ENCODE assay signal across 8 mouse cellular contexts in genomic region chr11:82763742-82764437, GRCm38 (mm10). TPM values are rescaled to one million over a fixed set of nuclear protein-coding genes. Genes with fewer than 3 reads are reported as not detected.
DNase-seq lines count a peak whose midpoint lies in the region; ATAC-seq and TF ChIP-seq lines count a peak whose summit lies in the region.

Cct6b (minus strand) TSS chr11:82764321.
Zfp830 (plus strand) TSS chr11:82764345.

- H3K9me3 ChIP-seq in ES-Bruce4 (replicated peaks; ENCODE audit: control insufficient read depth, insufficient read depth, low read length, poor library complexity, severe bottlenecking), result no peaks in the 10 kb centered on the region
- H3K9me3 ChIP-seq in forebrain, embryonic 11.5 days (ENCODE audit: control insufficient read depth, low read length), result no peaks in the 10 kb centered on the region
- H3K9me3 ChIP-seq in heart, embryonic 16.5 days (replicated peaks; ENCODE audit: control insufficient read depth, low read length), result peaks cover 3% of the 10 kb centered on the region; the same call in 1 of the 2 replicates
- peaks cover 3% of the 10 kb centered on the region; the same call in 1 of the 2 replicates for H3K9me3 ChIP-seq in liver, embryonic 13.5 days (replicated peaks)
- no peaks in the 10 kb centered on the region for H3K9me3 ChIP-seq in stomach, embryonic 15.5 days

- H3K4me3 ChIP-seq in ES-Bruce4 (ENCODE audit: low read depth, low read length), result peak within 1 kb of the TSS; percentile 89
- H3K4me3 ChIP-seq in forebrain, embryonic 11.5 days (ENCODE audit: low read depth, low read length), result peak within 1 kb of the TSS; percentile 99
- H3K4me3 ChIP-seq in heart, embryonic 16.5 days (ENCODE audit: low read length), result peak within 1 kb of the TSS; percentile 83
- peak within 1 kb of the TSS; percentile 84 for H3K4me3 ChIP-seq in liver, embryonic 13.5 days (replicated peaks)
- H3K4me3 ChIP-seq in stomach, embryonic 15.5 days (replicated peaks), result peak within 1 kb of the TSS; percentile 95

- peak; percentile 99 for ATAC-seq in forebrain, embryonic 11.5 days (replicated peaks; ENCODE audit: low FRiP score)
- peak; percentile 99 for ATAC-seq in heart, embryonic 16.5 days (replicated peaks; ENCODE audit: extremely low read depth, insufficient read depth, low FRiP score)
- peak; percentile 100 for ATAC-seq in liver, embryonic 13.5 days (ENCODE audit: low read depth)
- peak; percentile 99 for ATAC-seq in stomach, embryonic 15.5 days (ENCODE audit: insufficient read depth, low FRiP score, low read depth)

- H3K9ac ChIP-seq in ES-Bruce4 (ENCODE audit: low read depth, poor library complexity, severe bottlenecking), result peak within 1 kb of the TSS; percentile 81
- H3K9ac ChIP-seq in forebrain, embryonic 11.5 days (ENCODE audit: low read length), result peak within 1 kb of the TSS; percentile 87
- peak within 1 kb of the TSS; percentile 87 for H3K9ac ChIP-seq in heart, embryonic 16.5 days (ENCODE audit: low read length)
- H3K9ac ChIP-seq in liver, embryonic 13.5 days, result peak within 1 kb of the TSS; percentile 85
- peak within 1 kb of the TSS; percentile 84 for H3K9ac ChIP-seq in stomach, embryonic 15.5 days

- H3K4me2 ChIP-seq in forebrain, embryonic 11.5 days (ENCODE audit: low read depth, low read length, severe bottlenecking), result peak within 1 kb of the TSS; percentile 87
- peak within 1 kb of the TSS; percentile 98 for H3K4me2 ChIP-seq in heart, embryonic 16.5 days (ENCODE audit: low read depth, low read length)
- peak within 1 kb of the TSS; percentile 93 for H3K4me2 ChIP-seq in liver, embryonic 13.5 days
- peak within 1 kb of the TSS; percentile 85 for H3K4me2 ChIP-seq in stomach, embryonic 15.5 days

- TF ChIP-seq CTCF in ES-Bruce4 (IDR thresholded peaks at IDR 0.05; ENCODE audit: low read depth, low read length), result no peak

- TF ChIP-seq POLR2A in ES-Bruce4 (IDR thresholded peaks at IDR 0.05; ENCODE audit: insufficient read depth, low read length), result peak; percentile 94

- no peaks in the 10 kb centered on the region for H3K4me1 ChIP-seq in ES-Bruce4 (ENCODE audit: control insufficient read depth, insufficient read depth, low read length)
- peaks cover 6% of the 10 kb centered on the region for H3K4me1 ChIP-seq in forebrain, embryonic 11.5 days (replicated peaks; ENCODE audit: control insufficient read depth, insufficient read depth, low read length)
- peaks cover 19% of the 10 kb centered on the region for H3K4me1 ChIP-seq in heart, embryonic 16.5 days (ENCODE audit: control insufficient read depth, insufficient read depth, low read length)
- peaks cover 33% of the 10 kb centered on the region for H3K4me1 ChIP-seq in liver, embryonic 13.5 days (replicated peaks)
- H3K4me1 ChIP-seq in stomach, embryonic 15.5 days, result peaks cover 5% of the 10 kb centered on the region

- peaks cover 19% of the 10 kb centered on the region; the same call in 1 of the 2 replicates for H3K36me3 ChIP-seq in ES-Bruce4 (ENCODE audit: control insufficient read depth, insufficient read depth, low read length, poor library complexity, severe bottlenecking)
- H3K36me3 ChIP-seq in forebrain, embryonic 11.5 days (ENCODE audit: control insufficient read depth, insufficient read depth, low read length), result no peaks in the 10 kb centered on the region
- 0 out of 2 replicates have a peak, but pooled peaks cover 8% of the 10 kb centered on the region for H3K36me3 ChIP-seq in heart, embryonic 16.5 days (ENCODE audit: control insufficient read depth, insufficient read depth)
- H3K36me3 ChIP-seq in liver, embryonic 13.5 days, result peaks cover 10% of the 10 kb centered on the region
- H3K36me3 ChIP-seq in stomach, embryonic 15.5 days, result 0 out of 2 replicates have a peak, but pooled peaks cover 4% of the 10 kb centered on the region

- no peaks in the 10 kb centered on the region for H3K27me3 ChIP-seq in ES-Bruce4 (ENCODE audit: control insufficient read depth, insufficient read depth, low read length, poor library complexity, severe bottlenecking)
- H3K27me3 ChIP-seq in forebrain, embryonic 11.5 days (ENCODE audit: control insufficient read depth, insufficient read depth, low read length), result no peaks in the 10 kb centered on the region
- no peaks in the 10 kb centered on the region; the same call in 1 of the 2 replicates for H3K27me3 ChIP-seq in heart, embryonic 16.5 days (ENCODE audit: control insufficient read depth, insufficient read depth, low read length)
- no peaks in the 10 kb centered on the region for H3K27me3 ChIP-seq in liver, embryonic 13.5 days
- no peaks in the 10 kb centered on the region for H3K27me3 ChIP-seq in stomach, embryonic 15.5 days (replicated peaks)

- H3K27ac ChIP-seq in ES-Bruce4 (ENCODE audit: insufficient read depth, low read length), result peak within 1 kb of the TSS; percentile 77
- H3K27ac ChIP-seq in forebrain, embryonic 11.5 days (ENCODE audit: low read depth, low read length), result peak within 1 kb of the TSS; percentile 82
- peak within 1 kb of the TSS; percentile 95 for H3K27ac ChIP-seq in heart, embryonic 16.5 days (ENCODE audit: low read length)
- H3K27ac ChIP-seq in liver, embryonic 13.5 days, result peak within 1 kb of the TSS; percentile 92
- H3K27ac ChIP-seq in stomach, embryonic 15.5 days, result peak within 1 kb of the TSS; percentile 96

- WGBS in forebrain, embryonic 11.5 days, result under 1% methylated on average over 44 of the region's 44 CpGs
- under 1% methylated on average over 44 of the region's 44 CpGs for WGBS in heart, embryonic 16.5 days
- under 1% methylated on average over 44 of the region's 44 CpGs for WGBS in liver, embryonic 13.5 days (ENCODE audit: insufficient replicate concordance)
- WGBS in stomach, embryonic 15.5 days, result under 1% methylated on average over 44 of the region's 44 CpGs

- TF ChIP-seq EP300 in ES-Bruce4 (IDR thresholded peaks at IDR 0.05; ENCODE audit: insufficient read depth, low read depth, low read length), result peak; percentile 49; the same call in 1 of the 2 replicates

- peak; percentile 93 for DNase-seq in c-Kit-positive CD71-positive TER-119-positive erythroid progenitor cells, embryonic 14.5 days (ENCODE audit: low spot score)
- peak; percentile 92 for DNase-seq in forebrain, embryonic 11.5 days (ENCODE audit: low spot score)
- peak; percentile 97 to 98 for DNase-seq in kidney, postnatal 25 days
- peak; percentile 89 for DNase-seq in liver, embryonic 13.5 days
- DNase-seq in natural killer cell, adult 2 months (ENCODE audit: low spot score in 2 of 2), result peak; percentile 81 to 86

RNA-seq across cellular contexts. Expression of gene Cct6b, which starts in this region (rescaled TPM):
- polyA plus RNA-seq in ES-Bruce4 (2011; ENCODE audit: insufficient read depth, insufficient read length, low read depth, missing spikeins), result 1.1 and 1.6 TPM in 2 replicates
- polyA plus RNA-seq in forebrain, embryonic 11.5 days (2014; fragmentation: Nextera tagmentation; extraction: Ambion mirVana), result 0.33 and 0.60 TPM in 2 replicates
- 0.14 and 0.25 TPM in 2 replicates for polyA plus RNA-seq in heart, embryonic 16.5 days (2015; fragmentation: Nextera tagmentation; extraction: Ambion mirVana)
- polyA plus RNA-seq in liver, embryonic 13.5 days (2015; fragmentation: Nextera tagmentation; extraction: Ambion mirVana), result 0.16 and 0.31 TPM in 2 replicates
- 0.37 and 0.40 TPM in 2 replicates for polyA plus RNA-seq in stomach, embryonic 15.5 days (2015; fragmentation: Nextera tagmentation; extraction: Ambion mirVana)

RNA-seq across cellular contexts. Expression of gene Zfp830, which starts in this region (rescaled TPM):
- polyA plus RNA-seq in ES-Bruce4 (2011; ENCODE audit: insufficient read depth, insufficient read length, low read depth, missing spikeins), result 24.8 and 25.6 TPM in 2 replicates
- polyA plus RNA-seq in forebrain, embryonic 11.5 days (2014; fragmentation: Nextera tagmentation; extraction: Ambion mirVana), result 36.3 and 38.6 TPM in 2 replicates
- polyA plus RNA-seq in heart, embryonic 16.5 days (2015; fragmentation: Nextera tagmentation; extraction: Ambion mirVana), result 28.3 and 30.4 TPM in 2 replicates
- 19.5 and 23.3 TPM in 2 replicates for polyA plus RNA-seq in liver, embryonic 13.5 days (2015; fragmentation: Nextera tagmentation; extraction: Ambion mirVana)
- polyA plus RNA-seq in stomach, embryonic 15.5 days (2015; fragmentation: Nextera tagmentation; extraction: Ambion mirVana), result 31.7 and 35.0 TPM in 2 replicates

Comparison
In these comparisons a context has a peak if more than half of its experiments do, and no peak if none do; other contexts are left out.
1. Peak in every context shown above with its lines: DNase-seq, ATAC-seq, H3K4me3 ChIP-seq and H3K27ac ChIP-seq.